Mouse (Mus musculus) mature B cell (primary cell): ENCODE data around the gene Ehd4.

ENCODE experiments used
- in situ Hi-C: fragments of 300-500 bp; cut with MboI; formaldehyde crosslinking; loops from 2 replicates; pipeline ENCODE4 v1.14.3; 2019

Gene Ehd4

GRCm38 (mm10) chr2:120074096-120074495 is 80.3 kb downstream of the Ehd4 start:
- in situ Hi-C loops = no loop called here

GRCm38 (mm10) chr2:120069466-120069990 is 84.9 kb downstream of the Ehd4 start:
- in situ Hi-C loops = no loop called here

- in situ Hi-C loops = no loop called here
These were observed 85.6 kb downstream of the Ehd4 start for GRCm38 (mm10) chr2:120068555-120069465.

GRCm38 (mm10) chr2:120066224-120066623 is 88.2 kb downstream of the Ehd4 start:
- in situ Hi-C loops = no loop called here

GRCm38 (mm10) chr2:120065243-120065642 is 89.2 kb downstream of the Ehd4 start:
- in situ Hi-C loops = no loop called here

GRCm38 (mm10) chr2:120064639-120065038 is 89.8 kb downstream of the Ehd4 start:
- in situ Hi-C loops = no loop called here

GRCm38 (mm10) chr2:120062248-120062647 is 92.2 kb downstream of the Ehd4 start:
- in situ Hi-C loops = no loop called here

GRCm38 (mm10) chr2:120060651-120061050 is 93.8 kb downstream of the Ehd4 start:
- in situ Hi-C loops = no loop called here

GRCm38 (mm10) chr2:120060190-120060589 is 94.2 kb downstream of the Ehd4 start:
- in situ Hi-C loops = no loop called here

- in situ Hi-C loops = no loop called here
These were observed 94.9 kb downstream of the Ehd4 start for GRCm38 (mm10) chr2:120059466-120059865.

GRCm38 (mm10) chr2:120058818-120059217 is 95.6 kb downstream of the Ehd4 start:
- in situ Hi-C loops = no loop called here

- in situ Hi-C loops = no loop called here
These were observed 98.5 kb downstream of the Ehd4 start for GRCm38 (mm10) chr2:120055923-120056322.

- in situ Hi-C loops = no loop called here
These were observed 99.4 kb downstream of the Ehd4 start for GRCm38 (mm10) chr2:120054771-120055552.

- in situ Hi-C loops = no loop called here
These were observed 103.0 kb downstream of the Ehd4 start for GRCm38 (mm10) chr2:120051405-120051804.

GRCm38 (mm10) chr2:120049632-120050274 is 104.7 kb downstream of the Ehd4 start:
- in situ Hi-C loops = no loop called here

GRCm38 (mm10) chr2:120048173-120048572 is 106.2 kb downstream of the Ehd4 start:
- in situ Hi-C loops = no loop called here

GRCm38 (mm10) chr2:120046486-120047310 is 107.7 kb downstream of the Ehd4 start:
- in situ Hi-C loops = no loop called here

GRCm38 (mm10) chr2:120044676-120045075 is 109.7 kb downstream of the Ehd4 start:
- in situ Hi-C loops = no loop called here

- in situ Hi-C loops = no loop called here
These were observed 110.3 kb downstream of the Ehd4 start for GRCm38 (mm10) chr2:120044101-120044603.

GRCm38 (mm10) chr2:120040991-120041390 is 113.4 kb downstream of the Ehd4 start:
- in situ Hi-C loops = no loop called here
